Mouse (Mus musculus) A20 (cell line): ENCODE measurements at regions not wholly inside any gene's neighbourhood (a gene's known extent, or its start where the extent isn't known, plus 50 kb on each side); places are given as distances from the start of the nearest gene placed in this dataset.

Experiments used
- DNase-seq: peaks from one replicate; pipeline ENCODE4 v3.0.0-alpha.2; 2011; ENCODE audit warnings: low read depth, low spot score

- DNase-seq: no peak
Observed at GRCm38 (mm10) chr13:83208111-83208510, 295.7 kb upstream of the Mef2c start.

GRCm38 (mm10) chr13:83214811-83215210, 289.0 kb upstream of the Mef2c start:
- no peak for DNase-seq

- DNase-seq: no peak
Observed at GRCm38 (mm10) chr13:83216454-83216853, 287.4 kb upstream of the Mef2c start.

- DNase-seq: no peak
Observed at GRCm38 (mm10) chr13:83252452-83252851, 251.4 kb upstream of the Mef2c start.

GRCm38 (mm10) chr13:83266591-83266990, 237.2 kb upstream of the Mef2c start:
- no peak for DNase-seq

- DNase-seq: no peak
Observed at GRCm38 (mm10) chr13:83268663-83269062, 235.2 kb upstream of the Mef2c start.

- no peak for DNase-seq
Observed at GRCm38 (mm10) chr13:83278695-83279094, 225.1 kb upstream of the Mef2c start.

GRCm38 (mm10) chr13:83307696-83308095, 196.1 kb upstream of the Mef2c start:
- DNase-seq: no peak

- no peak for DNase-seq
Observed at GRCm38 (mm10) chr13:83328488-83328887, 175.3 kb upstream of the Mef2c start.

GRCm38 (mm10) chr13:83333728-83334127, 170.1 kb upstream of the Mef2c start:
- DNase-seq: no peak

- DNase-seq: no peak
Observed at GRCm38 (mm10) chr13:83344611-83345319, 159.1 kb upstream of the Mef2c start.

- no peak for DNase-seq
Observed at GRCm38 (mm10) chr13:83355341-83355740, 148.5 kb upstream of the Mef2c start.

- DNase-seq: no peak
Observed at GRCm38 (mm10) chr13:83360529-83360928, 143.3 kb upstream of the Mef2c start.

- DNase-seq: no peak
Observed at GRCm38 (mm10) chr13:83376097-83376797, 127.6 kb upstream of the Mef2c start.

- DNase-seq: no peak
Observed at GRCm38 (mm10) chr13:83378644-83379043, 125.2 kb upstream of the Mef2c start.

- no peak for DNase-seq
Observed at GRCm38 (mm10) chr13:83382609-83383008, 121.2 kb upstream of the Mef2c start.

GRCm38 (mm10) chr13:83394773-83395172, 109.1 kb upstream of the Mef2c start:
- no peak for DNase-seq

- DNase-seq: no peak
Observed at GRCm38 (mm10) chr13:83399381-83399780, 104.5 kb upstream of the Mef2c start.

- no peak for DNase-seq
Observed at GRCm38 (mm10) chr13:83439619-83440436, 64.0 kb upstream of the Mef2c start.

GRCm38 (mm10) chr13:83444277-83444676, 59.6 kb upstream of the Mef2c start:
- no peak for DNase-seq

- peak; percentile 6 for DNase-seq
Observed at GRCm38 (mm10) chr13:83450820-83451219, 53.0 kb upstream of the Mef2c start.

- no peak for DNase-seq
Observed at GRCm38 (mm10) chr13:83452987-83453386, 50.8 kb upstream of the Mef2c start.
